Comparison of ENCODE assay signal across 8 mouse cellular contexts in genomic region chr1:134063086-134063772, GRCm38 (mm10). TPM values are rescaled to one million over a fixed set of nuclear protein-coding genes. Genes with fewer than 3 reads are reported as not detected.
A peak's percentile ranks its signal among the peaks of the same experiment; 100 is the strongest.
DNase-seq lines count a peak whose midpoint lies in the region; ATAC-seq lines count a peak whose summit lies in the region.

No protein-coding gene starts in this region.

- peak overlapping the region; percentile 99 for H3K27ac ChIP-seq in limb, embryonic 12.5 days
- peak overlapping the region; percentile 96 for H3K27ac ChIP-seq in midbrain, embryonic 13.5 days

- peak; percentile 95 for DNase-seq in Muller cell, postnatal 12 days (ENCODE audit: inconsistent ontology term)
- DNase-seq in brain, embryonic 18.5 days (ENCODE audit: low read depth, low spot score) = peak; percentile 65
- DNase-seq in gastrocnemius, adult 18-20 months (ENCODE audit: low spot score) = peak; percentile 61
- peak; percentile 86 for DNase-seq in induced T-regulatory cell, adult 2 months (ENCODE audit: low read depth)
- peak; percentile 61 for DNase-seq in spleen, adult 12 weeks (ENCODE audit: low spot score)

- peaks cover 87% of the 10 kb centered on the region for H3K4me1 ChIP-seq in limb, embryonic 12.5 days (replicated peaks)
- H3K4me1 ChIP-seq in midbrain, embryonic 13.5 days (replicated peaks) = peaks cover 89% of the 10 kb centered on the region

- WGBS in limb, embryonic 12.5 days = 1% methylated on average over 33 of the region's 33 CpGs
- WGBS in midbrain, embryonic 13.5 days = under 1% methylated on average over 33 of the region's 33 CpGs

- no peaks in the 10 kb centered on the region for H3K9me3 ChIP-seq in limb, embryonic 12.5 days
- no peaks in the 10 kb centered on the region for H3K9me3 ChIP-seq in midbrain, embryonic 13.5 days

- H3K9ac ChIP-seq in limb, embryonic 12.5 days (replicated peaks) = peak overlapping the region; percentile 44
- peak overlapping the region; percentile 53; the same call in 1 of the 2 replicates for H3K9ac ChIP-seq in midbrain, embryonic 13.5 days (replicated peaks)

- H3K4me2 ChIP-seq in limb, embryonic 12.5 days = peak overlapping the region; percentile 66
- H3K4me2 ChIP-seq in midbrain, embryonic 13.5 days (replicated peaks) = peak overlapping the region; percentile 75

- ATAC-seq in limb, embryonic 12.5 days (ENCODE audit: insufficient number of reproducible peaks, insufficient read depth, low FRiP score, low TSS enrichment, low read depth) = peak; percentile 23
- peak; percentile 80 for ATAC-seq in midbrain, embryonic 13.5 days
- ATAC-seq in granulocyte monocyte progenitor cell, adult 5-6 weeks (replicated peaks; ENCODE audit: poor library complexity, severe bottlenecking) = no peak

- no peaks in the 10 kb centered on the region for H3K27me3 ChIP-seq in limb, embryonic 12.5 days
- no peaks in the 10 kb centered on the region for H3K27me3 ChIP-seq in midbrain, embryonic 13.5 days

- H3K4me3 ChIP-seq in limb, embryonic 12.5 days (replicated peaks) = 0 out of 2 replicates have a peak overlapping the region, but pooled peaks have one; percentile 10
- 0 out of 2 replicates have a peak overlapping the region, but pooled peaks have one; percentile 1 for H3K4me3 ChIP-seq in midbrain, embryonic 13.5 days (replicated peaks)

- no peaks in the 10 kb centered on the region for H3K36me3 ChIP-seq in limb, embryonic 12.5 days
- H3K36me3 ChIP-seq in midbrain, embryonic 13.5 days = no peaks in the 10 kb centered on the region

RNA-seq across cellular contexts. Expression of gene Btg2, which starts 15.7 kb away (rescaled TPM):
- total RNA-seq in gastrocnemius, adult 18-20 months (2021) = 10 to 100 TPM; 41.2 to 63.7 TPM
- polyA plus RNA-seq in limb, embryonic 12.5 days (2016; fragmentation: Nextera tagmentation; extraction: Ambion mirVana) = 26.7 and 28.1 TPM in 2 replicates
- 109 and 110 TPM in 2 replicates for polyA plus RNA-seq in midbrain, embryonic 13.5 days (2015; fragmentation: Nextera tagmentation; extraction: Ambion mirVana)
- total RNA-seq in granulocyte monocyte progenitor cell, adult 5-6 weeks (2014; fragmentation: Nextera tagmentation) = 7.2 and 13.5 TPM in 2 replicates
- 31.3 and 33.7 TPM in 2 replicates for total RNA-seq in granulocyte monocyte progenitor cell, adult 5-6 weeks (2017)

RNA-seq across cellular contexts. Expression of gene Fmod, which starts 26.2 kb away (rescaled TPM):
- total RNA-seq in gastrocnemius, adult 18-20 months (2021) = 100 to 1,000 TPM in 1 of 2 experiments, 10 to 100 TPM in 1; 41.0 to 107 TPM
- polyA plus RNA-seq in limb, embryonic 12.5 days (2016; fragmentation: Nextera tagmentation; extraction: Ambion mirVana) = 12.6 and 14.8 TPM in 2 replicates
- 5.5 and 5.7 TPM in 2 replicates for polyA plus RNA-seq in midbrain, embryonic 13.5 days (2015; fragmentation: Nextera tagmentation; extraction: Ambion mirVana)
- total RNA-seq in granulocyte monocyte progenitor cell, adult 5-6 weeks (2014; fragmentation: Nextera tagmentation) = not detected in 2 replicates
- not detected in 2 replicates for total RNA-seq in granulocyte monocyte progenitor cell, adult 5-6 weeks (2017)

RNA-seq across cellular contexts. Expression of gene Chit1, which starts 47.8 kb away (rescaled TPM):
- not detected for total RNA-seq in gastrocnemius, adult 18-20 months (2021)
- not detected in 2 replicates for polyA plus RNA-seq in limb, embryonic 12.5 days (2016; fragmentation: Nextera tagmentation; extraction: Ambion mirVana)
- 0.09 and 0.27 TPM in 2 replicates for polyA plus RNA-seq in midbrain, embryonic 13.5 days (2015; fragmentation: Nextera tagmentation; extraction: Ambion mirVana)
- total RNA-seq in granulocyte monocyte progenitor cell, adult 5-6 weeks (2014; fragmentation: Nextera tagmentation) = 0.62 and 1.7 TPM in 2 replicates
- 0.22 and 0.82 TPM in 2 replicates for total RNA-seq in granulocyte monocyte progenitor cell, adult 5-6 weeks (2017)

Comparison
In these comparisons a context has a peak if more than half of its experiments do, and no peak if none do; other contexts are left out.
1. RNA of gene Fmod, which starts 26.2 kb away (total RNA-seq): 41.0 to 107 TPM in gastrocnemius, adult 18-20 months; not detected in granulocyte monocyte progenitor cell, adult 5-6 weeks; every median in the first group is over 10 times any median in the second.
2. Peak in every context shown above with its lines, with median percentiles within 50 percentile points of each other: DNase-seq.